Mouse (Mus musculus) liver, postnatal 0 days (tissue): ENCODE results near the gene Slc27a5.

Experiments
- CTCF ChIP-seq: sonication (generic); IDR thresholded peaks from 2 replicates; pipeline ENCODE4 v1.5.1; 2016; ENCODE audit warnings: antibody characterized with exemption, low read depth
- EP300 ChIP-seq: IDR thresholded peaks from 2 replicates; pipeline ENCODE4 v1.6.1; 2016; ENCODE audit warnings: antibody characterized with exemption, low read depth, mild to moderate bottlenecking

GRCm38 (mm10) chr7:13014275-13014839 is 16.4 kb upstream of the Slc27a5 start:
- TF ChIP-seq CTCF (no peak), EP300 (no peak)
